In genomic region chr14:52195691-52196090, GRCm38 (mm10) we compare ENCODE assay signal across 8 mouse cellular contexts. TPM values are rescaled to one million over a fixed set of nuclear protein-coding genes. Genes with fewer than 3 reads are reported as not detected.
DNase-seq lines count a peak whose midpoint lies in the region; ATAC-seq and TF ChIP-seq lines count a peak whose summit lies in the region.

No protein-coding gene starts in this region.

- peaks cover 13% of the 10 kb centered on the region for H3K4me1 ChIP-seq in forebrain, embryonic 16.5 days (replicated peaks; ENCODE audit: control insufficient read depth, insufficient read depth, low read length)
- no peaks in the 10 kb centered on the region; the same call in none of the 2 replicates for H3K4me1 ChIP-seq in lung, adult 2 months (ENCODE audit: control insufficient read depth, insufficient read depth, low read length)
- peaks cover 21% of the 10 kb centered on the region for H3K4me1 ChIP-seq in neural tube, embryonic 15.5 days

- H3K36me3 ChIP-seq in forebrain, embryonic 16.5 days (ENCODE audit: control insufficient read depth, insufficient read depth): peaks cover 11% of the 10 kb centered on the region; the same call in 1 of the 2 replicates
- H3K36me3 ChIP-seq in neural tube, embryonic 15.5 days: peaks cover 17% of the 10 kb centered on the region

- H3K9ac ChIP-seq in forebrain, embryonic 16.5 days (replicated peaks; ENCODE audit: low read depth, low read length): no peak overlapping the region
- H3K9ac ChIP-seq in neural tube, embryonic 15.5 days (replicated peaks): no peak overlapping the region

- H3K4me2 ChIP-seq in forebrain, embryonic 16.5 days (ENCODE audit: low read length): peak overlapping the region; percentile 93
- peak overlapping the region; percentile 76 for H3K4me2 ChIP-seq in neural tube, embryonic 15.5 days

- WGBS in forebrain, embryonic 16.5 days: 16% methylated on average over 3 of the region's 3 CpGs
- 9% methylated on average over 3 of the region's 3 CpGs for WGBS in lung, adult 2 months
- WGBS in neural tube, embryonic 15.5 days: 18% methylated on average over 3 of the region's 3 CpGs

- no peak overlapping the region for H3K27ac ChIP-seq in forebrain, embryonic 16.5 days (ENCODE audit: low read length)
- no peak overlapping the region for H3K27ac ChIP-seq in neural tube, embryonic 15.5 days (replicated peaks)

- peak; percentile 45; the same call in 1 of the 2 replicates for TF ChIP-seq CTCF in lung, adult 2 months (IDR thresholded peaks at IDR 0.05; ENCODE audit: insufficient read depth, low read length)

- no peaks in the 10 kb centered on the region for H3K27me3 ChIP-seq in forebrain, embryonic 16.5 days (replicated peaks; ENCODE audit: control insufficient read depth, insufficient read depth, low read length)
- H3K27me3 ChIP-seq in neural tube, embryonic 15.5 days (replicated peaks): no peaks in the 10 kb centered on the region

- peak; percentile 24 to 62 for DNase-seq in urinary bladder, postnatal 4 days (ENCODE audit: low spot score in 2 of 2)
- DNase-seq in urinary bladder, adult 2 months (ENCODE audit: low spot score): no peak
- peak; percentile 51 to 54 for DNase-seq in cerebellum, adult 18-20 months
- peak; percentile 42 for DNase-seq in kidney, adult 18-20 months
- peak; percentile 16 for DNase-seq in lung, adult 2 months
- DNase-seq in frontal cortex, postnatal 14 days (ENCODE audit: low spot score in 2 of 2): no peak

- no peak for TF ChIP-seq POLR2A in lung, adult 2 months (IDR thresholded peaks at IDR 0.05; ENCODE audit: borderline replicate concordance, extremely low read depth, low read depth, low read length)

- no peak for ATAC-seq in forebrain, embryonic 16.5 days
- ATAC-seq in neural tube, embryonic 15.5 days (ENCODE audit: low FRiP score): no peak

- H3K4me3 ChIP-seq in forebrain, embryonic 16.5 days (replicated peaks; ENCODE audit: low read length): peak overlapping the region; percentile 99
- no peak overlapping the region for H3K4me3 ChIP-seq in lung, adult 2 months (replicated peaks; ENCODE audit: extremely low read depth, low read depth, low read length)
- H3K4me3 ChIP-seq in neural tube, embryonic 15.5 days (replicated peaks): peak overlapping the region; percentile 100

- no peaks in the 10 kb centered on the region for H3K9me3 ChIP-seq in forebrain, embryonic 16.5 days (ENCODE audit: control insufficient read depth, low read length)
- H3K9me3 ChIP-seq in neural tube, embryonic 15.5 days (replicated peaks): no peaks in the 10 kb centered on the region

RNA-seq across cellular contexts. Expression of gene Supt16, which starts 1.5 kb away (rescaled TPM):
- 20.3 and 26.8 TPM in 2 replicates for polyA plus RNA-seq in urinary bladder, adult 2 months (2012; rRNA removed)
- polyA plus RNA-seq in forebrain, embryonic 16.5 days (2015; fragmentation: Nextera tagmentation; extraction: Ambion mirVana): 55.8 and 67.3 TPM in 2 replicates
- 5.8 and 10.8 TPM in 2 replicates for polyA plus RNA-seq in lung, adult 2 months (2012; rRNA removed)
- polyA plus RNA-seq in neural tube, embryonic 15.5 days (2015; fragmentation: Nextera tagmentation; extraction: Ambion mirVana): 36.8 and 45.9 TPM in 2 replicates

Comparison
In these comparisons a context has a peak if more than half of its experiments do, and no peak if none do; other contexts are left out.
1. DNase-seq: peak in urinary bladder, postnatal 4 days (2 of 2), cerebellum, adult 18-20 months (2 of 2), kidney, adult 18-20 months (single experiment) and lung, adult 2 months (single experiment); none in urinary bladder, adult 2 months (single experiment) and frontal cortex, postnatal 14 days (0 of 2).